In the genomic region with DNA sequence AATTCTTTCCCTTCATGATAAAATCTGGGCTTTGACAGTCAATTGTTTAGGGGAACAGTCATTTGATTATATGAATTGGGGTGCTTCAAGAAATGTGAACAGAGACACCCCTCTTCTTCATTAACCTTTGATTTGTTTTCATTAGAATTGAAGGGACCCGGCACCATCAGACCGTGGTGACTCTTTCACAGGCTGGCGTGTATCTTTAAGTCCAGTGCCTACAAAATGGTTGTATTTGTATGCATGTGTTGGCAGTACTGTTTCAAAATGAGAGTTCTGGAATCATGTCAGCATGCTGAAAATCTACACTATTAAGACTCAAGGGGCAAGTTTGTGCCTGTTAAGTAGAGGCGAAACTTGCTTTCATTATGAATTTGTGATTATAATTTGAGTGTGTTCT, we compare ENCODE assay signal across 19 mouse cellular contexts.
DNase-seq lines count a peak whose midpoint lies in the region; TF ChIP-seq lines count a peak whose summit lies in the region.
"Had no signal": no experiment of that assay in that cellular context is flagged by ENCODE, and none has a peak within 500 bp of the region (broad histone marks: within the 10 kb centered on the region; RNA-seq: fewer than 3 reads in every experiment).

No protein-coding gene starts in this region.

- no peaks in the 10 kb centered on the region for H3K9me3 ChIP-seq in CH12.LX (replicated peaks; ENCODE audit: low read length)
- H3K9me3 ChIP-seq: G1E had no signal

- TF ChIP-seq RAD21 in CH12.LX (IDR thresholded peaks at IDR 0.05; ENCODE audit: low read depth, low read length), result no peak; the same call in 1 of the 2 replicates

- peaks cover 46% of the 10 kb centered on the region for H3K79me2 ChIP-seq in CH12.LX (replicated peaks; ENCODE audit: control insufficient read depth, extremely low read depth, insufficient read depth, poor library complexity, severe bottlenecking)

- DNase-seq in CH12.LX (ENCODE audit: extremely low read depth), result peak; percentile 47
- peak; percentile 39 for DNase-seq in induced T-regulatory cell, adult 2 months (ENCODE audit: low read depth)
- DNase-seq in adrenal gland, postnatal 14 days, result no peak
- DNase-seq in cerebellum, adult 18-20 months, result no peak
- no peak for DNase-seq in left cerebral cortex, adult 11 months (ENCODE audit: low spot score)
- DNase-seq: adrenal gland, adult 2 months; adrenal gland, adult 8-10 months; adrenal gland, postnatal 10 days; adrenal gland, postnatal 25 days; adrenal gland, postnatal 36 days; B cell, adult 2 months; cerebellum, adult 11 months; cerebellum, adult 11-12 months; cerebellum, adult 2 months; cerebellum, adult 8-10 months; cerebellum, adult 9-10 months had no signal

- H3K9ac ChIP-seq in CH12.LX (ENCODE audit: insufficient read depth, low read depth), result peak overlapping the region; percentile 74; the same call in 1 of the 2 replicates

- peak; percentile 67 for TF ChIP-seq POLR2A in CH12.LX (IDR thresholded peaks at IDR 0.05; ENCODE audit: low read depth, low read length)
- TF ChIP-seq POLR2A in small intestine, adult 2 months (IDR thresholded peaks at IDR 0.05; ENCODE audit: low read depth, low read length), result no peak

- peak; percentile 97 for TF ChIP-seq EP300 in CH12.LX (IDR thresholded peaks at IDR 0.05; ENCODE audit: low read length)

- H3K36me3 ChIP-seq in CH12.LX (replicated peaks in 1 of 2; ENCODE audit: control insufficient read depth in 1 of 2, insufficient read depth in 1 of 2, low read length in 1 of 2), result no peaks in the 10 kb centered on the region
- H3K36me3 ChIP-seq in small intestine, adult 2 months (ENCODE audit: control insufficient read depth, insufficient read depth, low read length), result no peaks in the 10 kb centered on the region
- H3K36me3 ChIP-seq: G1E had no signal

- in situ Hi-C loops in CH12.LX (cut with MboI; ENCODE audit: low pct_ligation_motif_present, low pct_unique_long_range_greater_than_20kb, low sequenced_read_pairs), result loop anchor here (10.0 kb wide), 1 partner anchor 159 kb away; no protein-coding TSS in a partner anchor

- dilution Hi-C loops in CH12.LX (cut with MboI; ENCODE audit: extremely low pct_ligation_motif_present, extremely low pct_unique_long_range_greater_than_20kb, low sequenced_read_pairs), result no loop called here

- no peak for TF ChIP-seq CTCF in CH12.LX (conservative IDR thresholded peaks at IDR 0.05 in 1 of 2, IDR thresholded peaks at IDR 0.05 in 1 of 2; ENCODE audit: low read depth in 2 of 2, low read length in 2 of 2)
- TF ChIP-seq CTCF in small intestine, adult 2 months (IDR thresholded peaks at IDR 0.05; ENCODE audit: extremely low read depth, insufficient read length, insufficient replicate concordance, low read depth, low read length), result no peak

- H3K27me3 ChIP-seq in CH12.LX (replicated peaks), result no peaks in the 10 kb centered on the region
- no peaks in the 10 kb centered on the region for H3K27me3 ChIP-seq in small intestine, adult 2 months (ENCODE audit: control insufficient read depth, insufficient read depth, low read length)
- H3K27me3 ChIP-seq: Patski had no signal

- H3K4me3 ChIP-seq in CH12.LX (replicated peaks in 1 of 3; ENCODE audit: low read depth in 2 of 3, low read length in 2 of 3, poor library complexity in 1 of 3), result peak overlapping the region in 1 of 3 experiments; percentile 17
- H3K4me3 ChIP-seq in small intestine, adult 2 months (ENCODE audit: low read depth, low read length), result no peak overlapping the region

- H3K4me2 ChIP-seq in CH12.LX (ENCODE audit: insufficient read depth, low read depth, poor library complexity, severe bottlenecking), result peak overlapping the region; percentile 78; the same call in 1 of the 2 replicates

- peaks cover 2 to 63% of the 10 kb centered on the region in 2 experiments; a peak in 3 of 4 replicates for H3K4me1 ChIP-seq in CH12.LX (ENCODE audit: control insufficient read depth in 1 of 2, insufficient read depth in 2 of 2)
- H3K4me1 ChIP-seq in small intestine, adult 2 months (ENCODE audit: control insufficient read depth, insufficient read depth, insufficient read length, low read length), result no peaks in the 10 kb centered on the region

- WGBS in small intestine, adult 2 months, result 92% methylated on average over 4 of the region's 4 CpGs

- H3K27ac ChIP-seq in CH12.LX (ENCODE audit: insufficient read depth, low read depth), result peak overlapping the region; percentile 76
- H3K27ac ChIP-seq in small intestine, adult 2 months (ENCODE audit: insufficient read depth, low read depth, low read length), result peak overlapping the region; percentile 34; the same call in 1 of the 2 replicates

TF ChIP-seq in CH12.LX, 34 proteins besides CTCF, POLR2A, EP300 and RAD21:
- peak; percentile 84 for TF ChIP-seq CHD2 (IDR thresholded peaks at IDR 0.05; ENCODE audit: low read length)
- no peak for TF ChIP-seq ELF1 (IDR thresholded peaks at IDR 0.05; ENCODE audit: low read depth, low read length)
- TF ChIP-seq USF2 (conservative IDR thresholded peaks at IDR 0.05; ENCODE audit: low read depth, low read length), result no peak
- peak; percentile 89 for TF ChIP-seq BHLHE40 (IDR thresholded peaks at IDR 0.05; ENCODE audit: low read depth, low read length)
- TF ChIP-seq CHD1 (IDR thresholded peaks at IDR 0.05; ENCODE audit: low read depth, low read length), result peak; percentile 97
- TF ChIP-seq KAT2A (IDR thresholded peaks at IDR 0.05; ENCODE audit: insufficient replicate concordance, low read length), result no peak
- TF ChIP-seq JUN (IDR thresholded peaks at IDR 0.05; ENCODE audit: insufficient read depth, low read depth, low read length), result peak; percentile 88; the same call in 1 of the 2 replicates
- peak; percentile 81 for TF ChIP-seq ETS1 (conservative IDR thresholded peaks at IDR 0.05; ENCODE audit: low read depth, low read length)
- TF ChIP-seq MXI1 (IDR thresholded peaks at IDR 0.05; ENCODE audit: low read depth, low read length), result no peak
- TF ChIP-seq PAX5 (IDR thresholded peaks at IDR 0.05; ENCODE audit: low read length), result no peak
- peak; percentile 76 for TF ChIP-seq POLR2AphosphoS2 (IDR thresholded peaks at IDR 0.05; ENCODE audit: low read depth, low read length)
- no peak for TF ChIP-seq E2F4 (IDR thresholded peaks at IDR 0.05; ENCODE audit: insufficient replicate concordance, low read depth, low read length)
- TF ChIP-seq ZC3H11A (IDR thresholded peaks at IDR 0.05; ENCODE audit: low read depth, low read length), result no peak
- TF ChIP-seq HCFC1 (IDR thresholded peaks at IDR 0.05; ENCODE audit: low read depth, low read length), result 0 out of 2 replicates have a peak, but pooled peaks have one; percentile 13
- TF ChIP-seq TCF12 (IDR thresholded peaks at IDR 0.05; ENCODE audit: low read depth, low read length), result peak; percentile 86
- no peak for TF ChIP-seq USF1 (IDR thresholded peaks at IDR 0.05; ENCODE audit: low read depth, low read length)
- TF ChIP-seq JUND (conservative IDR thresholded peaks at IDR 0.05; ENCODE audit: low read depth, low read length), result peak; percentile 91
- TF ChIP-seq RCOR1 (conservative IDR thresholded peaks at IDR 0.05; ENCODE audit: low read depth, low read length), result peak; percentile 90
- TF ChIP-seq MAFK (IDR thresholded peaks at IDR 0.05; ENCODE audit: insufficient replicate concordance, low read length), result peak; percentile 70; the same call in 1 of the 2 replicates
- peak; percentile 89 for TF ChIP-seq SIN3A (IDR thresholded peaks at IDR 0.05; ENCODE audit: low read length)
- no peak for TF ChIP-seq NELFE (IDR thresholded peaks at IDR 0.05; ENCODE audit: low read depth, low read length)
- TF ChIP-seq ZMIZ1 (IDR thresholded peaks at IDR 0.05; ENCODE audit: low read depth, low read length), result peak; percentile 95
- TF ChIP-seq GABPA (IDR thresholded peaks at IDR 0.05; ENCODE audit: insufficient replicate concordance, low read depth, low read length), result no peak
- TF ChIP-seq TBP (conservative IDR thresholded peaks at IDR 0.05; ENCODE audit: low read depth, low read length), result peak; percentile 93
- no peak for TF ChIP-seq ZKSCAN1 (IDR thresholded peaks at IDR 0.05; ENCODE audit: borderline replicate concordance, low read depth, low read length)
- TF ChIP-seq MAX (IDR thresholded peaks at IDR 0.05; ENCODE audit: low read length), result no peak
- peak; percentile 92 for TF ChIP-seq MYC (IDR thresholded peaks at IDR 0.05; ENCODE audit: low read depth, low read length)
- peak; percentile 99 for TF ChIP-seq IRF4 (IDR thresholded peaks at IDR 0.05; ENCODE audit: low read depth, low read length)
- no peak for TF ChIP-seq MAZ (IDR thresholded peaks at IDR 0.05; ENCODE audit: low read depth, low read length)
- peak; percentile 87; the same call in 1 of the 2 replicates for TF ChIP-seq MEF2A (IDR thresholded peaks at IDR 0.05; ENCODE audit: borderline replicate concordance, low read depth, low read length)
- peak; percentile 20; the same call in 1 of the 2 replicates for TF ChIP-seq SMC3 (IDR thresholded peaks at IDR 0.05; ENCODE audit: low read depth, low read length)
- TF ChIP-seq UBTF (IDR thresholded peaks at IDR 0.05; ENCODE audit: low read depth, low read length), result no peak
- TF ChIP-seq NRF1 (IDR thresholded peaks at IDR 0.05; ENCODE audit: low read depth, low read length), result no peak
- no peak; the same call in 1 of the 2 replicates for TF ChIP-seq ZNF384 (IDR thresholded peaks at IDR 0.05; ENCODE audit: low read depth, low read length)

Comparison
In these comparisons a context has a peak if more than half of its experiments do, and no peak if none do; other contexts are left out.
1. DNase-seq: peak in CH12.LX (single experiment) and induced T-regulatory cell, adult 2 months (single experiment); none in adrenal gland, postnatal 14 days (single experiment), cerebellum, adult 18-20 months (0 of 2) and left cerebral cortex, adult 11 months (single experiment).